Mouse (Mus musculus) forebrain, embryonic 14.5 days (tissue): ENCODE data around the gene Tarsl2. TPM values are rescaled to one million over a fixed set of nuclear protein-coding genes. Genes with fewer than 3 reads are reported as not detected.

Source experiments
- ATAC-seq: fragments of 200-750 bp; cut with Nextera tagmentation; 2 replicates; pipeline ENCODE4 v1.8.0; 2017; ENCODE audit warnings: mild to moderate bottlenecking, moderate library complexity
- DNase-seq: peaks from one replicate; pipeline ENCODE4 v3.0.0-alpha.2; 2015; ENCODE audit warnings: low spot score
- H3K27ac ChIP-seq: fragments of 300-500 bp; sonication (generic); 2 replicates; pipeline ENCODE4 v1.5.1; 2014; ENCODE audit warnings: low read depth, mild to moderate bottlenecking, control low read depth, low read length, moderate library complexity
- H3K27me3 ChIP-seq: fragments of 300-500 bp; sonication (generic); replicated peaks from 2 replicates; pipeline ENCODE4 v1.6.1; 2014; ENCODE audit warnings: low read length, control low read depth, mixed read lengths; ENCODE audit not compliant: control insufficient read depth, insufficient read depth
- H3K36me3 ChIP-seq: fragments of 300-500 bp; sonication (generic); 2 replicates; pipeline ENCODE4 v1.6.1; 2014; ENCODE audit warnings: low read length, control low read depth; ENCODE audit not compliant: control insufficient read depth, insufficient read depth
- H3K4me1 ChIP-seq: fragments of 300-500 bp; sonication (generic); 2 replicates; pipeline ENCODE4 v1.6.1; 2014; ENCODE audit warnings: antibody characterized with exemption, low read length, control low read depth; ENCODE audit not compliant: control insufficient read depth, insufficient read depth
- H3K4me2 ChIP-seq: fragments of 300-500 bp; sonication (generic); 2 replicates; pipeline ENCODE4 v1.6.1; 2014; ENCODE audit warnings: mild to moderate bottlenecking, control low read depth, low read length
- H3K4me3 ChIP-seq: fragments of 300-500 bp; sonication (generic); 2 replicates; pipeline ENCODE4 v1.5.1; 2014; ENCODE audit warnings: low read depth, low read length, control low read depth
- H3K9ac ChIP-seq: fragments of 300-500 bp; sonication (generic); 2 replicates; pipeline ENCODE4 v1.6.1; 2014; ENCODE audit warnings: mild to moderate bottlenecking, low read length, control low read depth, moderate library complexity
- H3K9me3 ChIP-seq: fragments of 300-500 bp; sonication (generic); replicated peaks from 2 replicates; pipeline ENCODE4 v1.6.1; 2016; ENCODE audit warnings: low read length, control low read depth, mixed read lengths; ENCODE audit not compliant: control insufficient read depth
- WGBS: fragments of 180-500 bp; shearing (Covaris S2); extraction: QIAGEN DNeasy Blood & Tissue Kit; methylation state at CpG from one replicate; pipeline ENCODE4 v1.1.7; 2014; 5-methylcytosine and 5-hydroxymethylcytosine counted together
- polyA plus RNA-seq: library from polyadenylated mRNA; unstranded; fragments of >200 nt; fragmentation: Nextera tagmentation; extraction: Ambion mirVana; gene quantifications from 2 replicates; pipeline ENCODE4 v1.2.1, GENCODE M21; 2014

The Tarsl2 gene
- polyA plus RNA-seq, 1 experiment from 2014 or later, result 14.9 TPM

DNA sequence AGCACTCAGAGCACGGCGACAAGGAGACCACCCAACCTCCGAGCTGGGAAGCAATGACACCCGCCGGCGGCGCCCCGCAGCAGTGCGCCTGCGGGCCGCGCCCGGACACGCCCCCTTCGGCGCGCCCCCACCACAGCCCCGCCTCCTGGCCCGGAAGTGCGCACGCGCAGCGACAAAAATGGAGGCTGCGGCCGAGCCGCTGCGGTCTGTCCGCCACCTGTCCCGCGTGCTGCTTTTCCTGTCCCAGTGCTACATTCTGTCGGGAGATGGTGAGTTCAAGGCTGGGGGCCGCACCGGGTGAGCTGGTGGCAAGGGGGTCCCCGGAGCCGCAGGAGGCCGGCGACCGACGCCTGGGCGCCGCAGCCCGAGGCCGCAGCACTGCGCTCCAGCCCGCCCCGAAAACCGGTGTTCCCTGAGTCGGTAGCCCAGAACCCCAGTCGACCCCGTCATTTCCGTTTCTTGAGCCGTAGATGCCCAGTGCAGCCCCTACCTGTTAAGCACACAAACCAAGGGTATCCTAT, 48.7 kb downstream of the Tarsl2 start:
- Histone ChIP-seq H3K4me1 (peaks cover 13% of the 10 kb centered on the region), H3K4me2 (peak overlapping the region; percentile 76), H3K9me3 (no peaks in the 10 kb centered on the region), H3K9ac (peak overlapping the region; percentile 91), H3K27me3 (no peaks in the 10 kb centered on the region), H3K36me3 (peaks cover 35% of the 10 kb centered on the region), H3K27ac (peak overlapping the region; percentile 80), H3K4me3 (peak overlapping the region; percentile 83)
- under 1% methylated on average over 43 of the region's 52 CpGs for WGBS
- ATAC-seq (peak; percentile 97), DNase-seq (peak; percentile 90)

- 58% methylated on average over 2 of the region's 2 CpGs for WGBS
- Histone ChIP-seq H3K27ac (no peak overlapping the region), H3K27me3 (no peaks in the 10 kb centered on the region), H3K36me3 (peaks cover 60% of the 10 kb centered on the region), H3K4me3 (no peak overlapping the region), H3K4me2 (no peak overlapping the region), H3K4me1 (peaks cover 13% of the 10 kb centered on the region), H3K9me3 (no peaks in the 10 kb centered on the region), H3K9ac (no peak overlapping the region)
- ATAC-seq (no peak), DNase-seq (peak; percentile 11)
Measured at GRCm38 (mm10) chr7:65696450-65696849, 51.8 kb downstream of the Tarsl2 start.

DNA sequence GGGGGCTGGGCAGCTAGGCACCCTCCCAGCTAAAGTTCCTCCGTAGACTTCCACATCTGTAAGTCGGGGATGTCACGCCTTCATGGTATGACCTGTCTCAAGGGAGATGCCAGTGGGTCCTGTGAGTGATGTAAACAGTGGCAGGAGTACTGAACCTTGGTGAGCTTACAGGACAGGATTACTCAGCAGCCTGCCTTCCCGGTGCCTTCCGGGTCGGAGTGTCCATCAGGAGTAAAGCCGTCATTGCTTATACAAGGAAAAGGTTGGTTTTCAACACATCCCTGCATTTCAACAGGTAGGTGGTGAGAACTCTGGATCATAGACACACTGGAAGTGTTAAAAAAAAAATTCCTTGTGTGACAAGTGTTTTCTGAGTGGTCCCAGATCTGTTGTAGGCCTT, 57.4 kb downstream of the Tarsl2 start:
- Histone ChIP-seq H3K27ac (no peak overlapping the region), H3K4me2 (no peak overlapping the region), H3K36me3 (peaks cover 53% of the 10 kb centered on the region), H3K9me3 (no peaks in the 10 kb centered on the region), H3K4me3 (no peak overlapping the region), H3K27me3 (no peaks in the 10 kb centered on the region), H3K9ac (no peak overlapping the region), H3K4me1 (no peaks in the 10 kb centered on the region)
- WGBS, result 94% methylated on average over 7 of the region's 7 CpGs
- DNase-seq (no peak), ATAC-seq (no peak)

DNA sequence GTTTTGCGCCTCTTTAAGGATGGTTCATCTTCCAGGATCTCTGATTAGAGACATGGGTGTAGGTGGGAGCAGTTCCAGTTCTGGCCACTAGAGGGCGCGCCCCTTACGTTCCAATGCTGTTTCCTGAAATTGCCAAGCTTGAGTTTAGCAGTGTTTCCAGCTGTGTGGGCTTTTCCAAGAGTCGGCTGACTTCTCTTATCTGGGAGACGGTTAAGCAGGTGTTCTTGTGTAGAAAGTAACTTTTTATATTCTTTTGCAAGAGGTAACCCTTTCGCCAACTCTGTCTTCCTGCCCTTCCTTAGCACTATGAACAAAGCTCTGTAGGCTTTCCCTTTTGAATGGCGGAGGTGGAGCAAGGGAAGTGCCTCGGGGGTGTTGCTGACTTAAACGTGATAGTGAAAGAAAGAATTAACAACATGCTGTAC, 60.1 kb downstream of the Tarsl2 start:
- DNase-seq (peak; percentile 90), ATAC-seq (peak; percentile 62; the same call in 1 of the 2 replicates)
- Histone ChIP-seq H3K27ac (no peak overlapping the region), H3K4me3 (no peak overlapping the region), H3K9ac (no peak overlapping the region), H3K4me1 (no peaks in the 10 kb centered on the region), H3K36me3 (peaks cover 28% of the 10 kb centered on the region), H3K27me3 (no peaks in the 10 kb centered on the region), H3K9me3 (no peaks in the 10 kb centered on the region), H3K4me2 (peak overlapping the region; percentile 28)
- WGBS, result 9% methylated on average over 10 of the region's 10 CpGs

- Histone ChIP-seq H3K4me3 (no peak overlapping the region), H3K4me2 (no peak overlapping the region), H3K36me3 (no peaks in the 10 kb centered on the region), H3K27me3 (no peaks in the 10 kb centered on the region), H3K4me1 (no peaks in the 10 kb centered on the region), H3K9me3 (no peaks in the 10 kb centered on the region), H3K27ac (no peak overlapping the region), H3K9ac (no peak overlapping the region)
- ATAC-seq (no peak), DNase-seq (no peak)
- 89% methylated on average over 1 of the region's 1 CpGs for WGBS
Measured at GRCm38 (mm10) chr7:65708506-65708905, 63.8 kb downstream of the Tarsl2 start.

GRCm38 (mm10) chr7:65710301-65710700, 65.6 kb downstream of the Tarsl2 start:
- Histone ChIP-seq H3K9ac (no peak overlapping the region), H3K4me2 (no peak overlapping the region), H3K4me3 (no peak overlapping the region), H3K36me3 (no peaks in the 10 kb centered on the region), H3K27me3 (no peaks in the 10 kb centered on the region), H3K9me3 (no peaks in the 10 kb centered on the region), H3K27ac (no peak overlapping the region), H3K4me1 (no peaks in the 10 kb centered on the region)
- no peak for DNase-seq
- WGBS, result 78% methylated on average over 3 of the region's 3 CpGs
- no peak for ATAC-seq

DNA sequence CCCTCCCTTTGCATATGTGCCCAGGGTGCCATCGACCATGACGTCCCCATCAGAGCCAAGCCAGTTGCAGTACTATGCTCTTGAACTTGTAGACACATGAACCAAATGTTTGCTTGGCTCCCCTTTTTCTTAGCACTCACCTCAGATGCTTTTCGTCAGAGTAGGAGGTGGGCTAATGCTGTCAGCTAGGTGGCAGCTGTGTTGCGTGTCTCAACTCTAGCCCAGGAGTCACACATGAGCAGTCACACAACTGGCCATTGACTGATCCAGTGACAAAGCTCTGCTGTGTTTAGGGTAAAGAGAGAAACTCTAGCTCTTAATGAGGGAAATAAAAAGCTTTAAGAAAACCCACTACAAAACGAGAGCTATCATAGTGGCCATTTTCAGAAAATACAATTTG, 69.1 kb downstream of the Tarsl2 start:
- peak; percentile 5 for DNase-seq
- Histone ChIP-seq H3K4me3 (no peak overlapping the region), H3K9me3 (no peaks in the 10 kb centered on the region), H3K4me2 (no peak overlapping the region), H3K36me3 (no peaks in the 10 kb centered on the region), H3K9ac (no peak overlapping the region), H3K27ac (no peak overlapping the region), H3K4me1 (no peaks in the 10 kb centered on the region), H3K27me3 (no peaks in the 10 kb centered on the region)
- no peak for ATAC-seq
- 70% methylated on average over 5 of the region's 5 CpGs for WGBS

- no peak overlapping the region for H3K27ac ChIP-seq
- no peak for ATAC-seq
- no peak overlapping the region for H3K4me2 ChIP-seq
- peak; percentile 21 for DNase-seq
- H3K27me3 ChIP-seq, result no peaks in the 10 kb centered on the region
- 84% methylated on average over 4 of the region's 4 CpGs for WGBS
- no peaks in the 10 kb centered on the region for H3K4me1 ChIP-seq
- no peaks in the 10 kb centered on the region for H3K36me3 ChIP-seq
- no peak overlapping the region for H3K9ac ChIP-seq
- no peak overlapping the region for H3K4me3 ChIP-seq
- H3K9me3 ChIP-seq, result no peaks in the 10 kb centered on the region
Measured at GRCm38 (mm10) chr7:65714304-65714703, 69.6 kb downstream of the Tarsl2 start.

GRCm38 (mm10) chr7:65734024-65734423, 89.3 kb downstream of the Tarsl2 start:
- no peaks in the 10 kb centered on the region for H3K36me3 ChIP-seq
- 83% methylated on average over 2 of the region's 2 CpGs for WGBS
- H3K4me2 ChIP-seq, result no peak overlapping the region
- H3K4me1 ChIP-seq, result no peaks in the 10 kb centered on the region
- H3K27me3 ChIP-seq, result no peaks in the 10 kb centered on the region
- peak; percentile 22 for DNase-seq
- H3K27ac ChIP-seq, result no peak overlapping the region
- no peak for ATAC-seq
- H3K9ac ChIP-seq, result no peak overlapping the region
- H3K9me3 ChIP-seq, result no peaks in the 10 kb centered on the region
- no peak overlapping the region for H3K4me3 ChIP-seq
